Mouse (Mus musculus) MEL (cell line): ENCODE data around the gene Nt5c2. TPM values are rescaled to one million over a fixed set of nuclear protein-coding genes. Genes with fewer than 3 reads are reported as not detected.
"Not testable (repeated sequence)": the region's sequence is repeated elsewhere in the genome, so short reads cannot be mapped to it uniquely, and the experiment has no call there.

Experiments
- DNase-seq: peaks from one replicate; pipeline ENCODE4 v3.0.0; 2011; ENCODE audit warnings: low read depth, low spot score
- H3K27ac ChIP-seq: 2 replicates; pipeline ENCODE4 v1.5.1; 2012; ENCODE audit warnings: low read depth, mild to moderate bottlenecking, control low read depth, low read length, moderate library complexity; ENCODE audit not compliant: control insufficient read depth
- H3K27me3 ChIP-seq, 2 experiments: fragments of 150-350 bp in 1 of 2; sonication (generic) in 1 of 2; 2 replicates each; pipeline ENCODE4 v1.6.1; 2012; ENCODE audit warnings: low read length in 2 of 2, mild to moderate bottlenecking in 2 of 2, improper control_type of control experiment in 1 of 2, moderate library complexity in 1 of 2; ENCODE audit not compliant: insufficient read depth in 2 of 2, control insufficient read depth in 1 of 2
- H3K36me3 ChIP-seq, 2 experiments: 2 replicates each; pipeline ENCODE4 v1.6.1; 2012 to 2014; ENCODE audit warnings: low read length in 2 of 2, improper control_type of control experiment in 1 of 2, inconsistent platforms in 1 of 2, mild to moderate bottlenecking in 1 of 2; ENCODE audit not compliant: insufficient read depth in 2 of 2, control insufficient read depth in 1 of 2
- H3K4me1 ChIP-seq, 2 experiments: fragments of 150-350 bp in 1 of 2; sonication (generic) in 1 of 2; 2 replicates each; pipeline ENCODE4 v1.6.1; 2012; ENCODE audit warnings: low read length in 2 of 2, improper control_type of control experiment in 1 of 2, mild to moderate bottlenecking in 1 of 2; ENCODE audit not compliant: insufficient read depth in 2 of 2, control insufficient read depth in 1 of 2
- H3K4me3 ChIP-seq, 2 experiments: fragments of 150-350 bp in 1 of 2; sonication (generic) in 1 of 2; 2 replicates each; pipeline ENCODE4 v1.5.1; 2012; ENCODE audit warnings: low read depth in 2 of 2, low read length in 2 of 2, mild to moderate bottlenecking in 2 of 2, moderate library complexity in 2 of 2, control low read depth in 1 of 2, improper control_type of control experiment in 1 of 2; ENCODE audit not compliant: control insufficient read depth in 1 of 2, insufficient read depth in 1 of 2
- H3K79me2 ChIP-seq: 2 replicates; pipeline ENCODE4 v1.6.1; 2012; ENCODE audit warnings: mild to moderate bottlenecking, low read length, moderate library complexity; ENCODE audit not compliant: control insufficient read depth, poor library complexity, insufficient read depth
- H3K9ac ChIP-seq: 2 replicates; pipeline ENCODE4 v1.6.1; 2012; ENCODE audit warnings: low read depth, mild to moderate bottlenecking, control low read depth, low read length, moderate library complexity; ENCODE audit not compliant: control insufficient read depth, poor library complexity, severe bottlenecking
- H3K9me3 ChIP-seq: fragments of 150-350 bp; sonication (generic); replicated peaks from 2 replicates; pipeline ENCODE4 v1.6.1; 2012; ENCODE audit warnings: mild to moderate bottlenecking, low read length, improper control_type of control experiment, moderate library complexity; ENCODE audit not compliant: insufficient read depth
- CHD1 ChIP-seq: IDR thresholded peaks from 2 replicates; pipeline ENCODE4 v1.6.1; 2012; ENCODE audit warnings: low read depth, mild to moderate bottlenecking, inconsistent platforms, low read length, improper control_type of control experiment
- CHD2 ChIP-seq: IDR thresholded peaks from 2 replicates; pipeline ENCODE4 v1.6.1; 2011; ENCODE audit warnings: low read length, improper control_type of control experiment
- EP300 ChIP-seq, 2 experiments: IDR thresholded peaks; 2 replicates each; pipeline ENCODE4 v1.6.1; 2011; ENCODE audit warnings: improper control_type of control experiment in 2 of 2, low read length in 2 of 2, low read depth in 1 of 2, mild to moderate bottlenecking in 1 of 2
- ETS1 ChIP-seq: IDR thresholded peaks from 2 replicates; pipeline ENCODE4 v1.6.1; 2012; ENCODE audit warnings: low read depth, mild to moderate bottlenecking, inconsistent platforms, low read length, improper control_type of control experiment, moderate library complexity
- GABPA ChIP-seq: IDR thresholded peaks from 2 replicates; pipeline ENCODE4 v1.6.1; 2012; ENCODE audit warnings: low read depth, mild to moderate bottlenecking, inconsistent platforms, low read length, improper control_type of control experiment, moderate library complexity
- GATA1 ChIP-seq: IDR thresholded peaks from 2 replicates; pipeline ENCODE4 v1.6.1; 2011; ENCODE audit warnings: low read depth, low read length, improper control_type of control experiment
- HCFC1 ChIP-seq: IDR thresholded peaks from 2 replicates; pipeline ENCODE4 v1.6.1; 2012; ENCODE audit warnings: low read depth, mild to moderate bottlenecking, inconsistent platforms, low read length, improper control_type of control experiment, moderate library complexity
- KAT2A ChIP-seq: conservative IDR thresholded peaks from 2 replicates; pipeline ENCODE4 v1.6.1; 2012; ENCODE audit warnings: low read depth, low read length, improper control_type of control experiment, inconsistent platforms
- MEF2A ChIP-seq: IDR thresholded peaks from 2 replicates; pipeline ENCODE4 v1.6.1; 2014; ENCODE audit warnings: low read depth, mild to moderate bottlenecking, inconsistent platforms, low read length, improper control_type of control experiment; ENCODE audit not compliant: poor library complexity, insufficient replicate concordance, severe bottlenecking; ENCODE audit errors: extremely low read depth
- MXI1 ChIP-seq: IDR thresholded peaks from 2 replicates; pipeline ENCODE4 v1.6.1; 2011; ENCODE audit warnings: mild to moderate bottlenecking, low read depth, low read length, improper control_type of control experiment
- MYC ChIP-seq: IDR thresholded peaks from 2 replicates; pipeline ENCODE4 v1.6.1; 2011; ENCODE audit warnings: low read depth, mild to moderate bottlenecking, low read length, improper control_type of control experiment, moderate library complexity
- NELFE ChIP-seq: IDR thresholded peaks from 2 replicates; pipeline ENCODE4 v1.6.1; 2011; ENCODE audit warnings: low read depth, low read length, improper control_type of control experiment
- NRF1 ChIP-seq: IDR thresholded peaks from 2 replicates; pipeline ENCODE4 v1.6.1; 2014; ENCODE audit warnings: low read depth, mild to moderate bottlenecking, inconsistent platforms, low read length, improper control_type of control experiment, moderate library complexity; ENCODE audit not compliant: poor library complexity, insufficient read depth, severe bottlenecking
- POLR2A ChIP-seq, 2 experiments: IDR thresholded peaks; 2 replicates each; pipeline ENCODE4 v1.6.1; 2011 to 2012; ENCODE audit warnings: low read length in 2 of 2, mild to moderate bottlenecking in 2 of 2, control low read depth in 1 of 2, improper control_type of control experiment in 1 of 2, low read depth in 1 of 2, moderate library complexity in 1 of 2; ENCODE audit not compliant: control insufficient read depth in 1 of 2, insufficient read depth in 1 of 2, poor library complexity in 1 of 2
- POLR2AphosphoS2 ChIP-seq: IDR thresholded peaks from 2 replicates; pipeline ENCODE4 v1.6.1; 2011; ENCODE audit warnings: low read length, improper control_type of control experiment
- POLR2AphosphoS5 ChIP-seq: IDR thresholded peaks from 2 replicates; pipeline ENCODE4 v1.6.1; 2012; ENCODE audit warnings: low read depth, borderline replicate concordance, mild to moderate bottlenecking, inconsistent platforms, low read length, moderate library complexity, mixed read lengths
- RCOR1 ChIP-seq: IDR thresholded peaks from 2 replicates; pipeline ENCODE4 v1.6.1; 2012; ENCODE audit warnings: low read depth, mild to moderate bottlenecking, inconsistent platforms, low read length, improper control_type of control experiment
- SIN3A ChIP-seq: IDR thresholded peaks from 2 replicates; pipeline ENCODE4 v1.6.1; 2012; ENCODE audit warnings: low read length, improper control_type of control experiment, inconsistent platforms
- TBP ChIP-seq: IDR thresholded peaks from 2 replicates; pipeline ENCODE4 v1.8.0; 2011; ENCODE audit warnings: low read depth, low read length, improper control_type of control experiment
- TCF12 ChIP-seq: IDR thresholded peaks from 2 replicates; pipeline ENCODE4 v1.6.1; 2014; ENCODE audit warnings: low read depth, mild to moderate bottlenecking, inconsistent platforms, low read length, improper control_type of control experiment, moderate library complexity
- UBTF ChIP-seq: IDR thresholded peaks from 2 replicates; pipeline ENCODE4 v1.6.1; 2012; ENCODE audit warnings: low read depth, mild to moderate bottlenecking, inconsistent platforms, low read length, improper control_type of control experiment, moderate library complexity, borderline replicate concordance; ENCODE audit not compliant: insufficient read depth
- USF2 ChIP-seq, 2 experiments: IDR thresholded peaks; 2 replicates each; pipeline ENCODE4 v1.6.1; 2011 to 2012; ENCODE audit warnings: improper control_type of control experiment in 2 of 2, low read length in 2 of 2, borderline replicate concordance in 1 of 2, inconsistent platforms in 1 of 2, low read depth in 1 of 2, mild to moderate bottlenecking in 1 of 2; ENCODE audit not compliant: insufficient read depth in 1 of 2
- ZC3H11A ChIP-seq: IDR thresholded peaks from 2 replicates; pipeline ENCODE4 v1.6.1; 2012; ENCODE audit warnings: low read depth, mild to moderate bottlenecking, inconsistent platforms, low read length, improper control_type of control experiment
- ZKSCAN1 ChIP-seq: IDR thresholded peaks from 2 replicates; pipeline ENCODE4 v1.6.1; 2012; ENCODE audit warnings: low read depth, mild to moderate bottlenecking, inconsistent platforms, low read length, improper control_type of control experiment, moderate library complexity
- ZMIZ1 ChIP-seq: IDR thresholded peaks from 2 replicates; pipeline ENCODE4 v1.6.1; 2012; ENCODE audit warnings: low read depth, mild to moderate bottlenecking, inconsistent platforms, low read length, improper control_type of control experiment, moderate library complexity
- ZNF384 ChIP-seq: IDR thresholded peaks from 2 replicates; pipeline ENCODE4 v1.6.1; 2012; ENCODE audit warnings: low read depth, mild to moderate bottlenecking, inconsistent platforms, low read length, improper control_type of control experiment
- polyA plus RNA-seq, 2 experiments: library from polyadenylated mRNA; stranded (reverse) in 1 of 2; unstranded in 1 of 2; fragments of >175 nt in 1 of 2; fragments of >200 nt in 1 of 2; gene quantifications; 2 replicates each; pipeline versions ENCODE4 v1.2.1 to v1.2.4; 2012; ENCODE audit warnings: low replicate concordance in 2 of 2, low read depth in 1 of 2; ENCODE audit not compliant: insufficient read length in 2 of 2, insufficient read depth in 1 of 2, missing spikeins in 1 of 2
- total RNA-seq: library from RNA; depleted of rRNA; stranded (reverse); fragments of 300-350 nt; gene quantifications from 2 replicates; pipeline ENCODE4 v1.2.3, GENCODE M21; 2012

The Nt5c2 gene
- total and polyA plus RNA-seq, 3 experiments, result 64.6 to 455 (median 147) TPM

GRCm38 (mm10) chr19:47003742-47004511 is 11.0 kb downstream of the Nt5c2 start (continued):
- no peak for TF ChIP-seq ZC3H11A
- TF ChIP-seq HCFC1, result no peak
- TF ChIP-seq NELFE, result no peak; the same call in 1 of the 2 replicates
- TF ChIP-seq, all 39 proteins: peak for 6

- Histone ChIP-seq H3K4me1 (peaks cover 17 to 38% of the 10 kb centered on the region in 2 experiments), H3K27ac (peak overlapping the region; percentile 62), H3K36me3 (peaks cover 0 to 28% of the 10 kb centered on the region in 2 experiments; a peak in 2 of 4 replicates)
- H3K9ac ChIP-seq, H3K27me3 ChIP-seq, H3K4me3 ChIP-seq, H3K79me2 ChIP-seq, H3K9me3 ChIP-seq: not testable (repeated sequence)
- peak; percentile 51 for DNase-seq
- peak; percentile 53 for TF ChIP-seq ZNF384
Observed at GRCm38 (mm10) chr19:47000357-47000756, 14.6 kb downstream of the Nt5c2 start.

GRCm38 (mm10) chr19:46999753-47000152 is 15.2 kb downstream of the Nt5c2 start:
- Histone ChIP-seq H3K9me3 (no peaks in the 10 kb centered on the region), H3K9ac (peak overlapping the region; percentile 49), H3K4me3 (peak overlapping the region; percentile 6 to 47), H3K27ac (peak overlapping the region; percentile 80), H3K27me3 (no peaks in the 10 kb centered on the region), H3K4me1 (peaks cover 17 to 35% of the 10 kb centered on the region in 2 experiments), H3K36me3 (peaks cover 0 to 28% of the 10 kb centered on the region in 2 experiments; a peak in 2 of 4 replicates), H3K79me2 (no peaks in the 10 kb centered on the region)
- DNase-seq, result peak; percentile 93
- TF ChIP-seq SIN3A, result peak; percentile 65
- TF ChIP-seq GABPA, result no peak
- peak; percentile 98 for TF ChIP-seq ZKSCAN1
- TF ChIP-seq NRF1, result no peak
- peak; percentile 55 for TF ChIP-seq RCOR1
- peak; percentile 54; the same call in 1 of the 2 replicates for TF ChIP-seq MYC
- peak; percentile 84 to 93 for TF ChIP-seq EP300 (IDR thresholded peaks at IDR 0.05; ENCODE audit: low read depth in 1 of 2, low read length in 2 of 2)
- TF ChIP-seq ZMIZ1, result peak; percentile 65; the same call in 1 of the 2 replicates
- TF ChIP-seq NELFE, result no peak
- TF ChIP-seq TCF12, result peak; percentile 79
- TF ChIP-seq UBTF, result no peak
- TF ChIP-seq ETS1, result peak; percentile 72
- TF ChIP-seq HCFC1, result no peak
- no peak for TF ChIP-seq CHD1
- no peak for TF ChIP-seq ZC3H11A
- TF ChIP-seq POLR2AphosphoS5, result no peak
- peak in 1 of 2 experiments; percentile 70; a peak in 2 of 4 replicates for TF ChIP-seq POLR2A (IDR thresholded peaks at IDR 0.05; ENCODE audit: control insufficient read depth in 1 of 2, insufficient read depth in 1 of 2, low read depth in 1 of 2, low read length in 2 of 2, poor library complexity in 1 of 2)
- no peak for TF ChIP-seq CHD2
- peak; percentile 95 for TF ChIP-seq GATA1
- no peak for TF ChIP-seq USF2 (IDR thresholded peaks at IDR 0.05; ENCODE audit: borderline replicate concordance in 1 of 2, insufficient read depth in 1 of 2, low read depth in 1 of 2, low read length in 2 of 2)
- TF ChIP-seq MEF2A, result no peak
- peak; percentile 33; the same call in 1 of the 2 replicates for TF ChIP-seq POLR2AphosphoS2
- TF ChIP-seq MXI1, result no peak
- peak; percentile 92; the same call in 1 of the 2 replicates for TF ChIP-seq TBP
- no peak for TF ChIP-seq KAT2A
